Mouse (Mus musculus) liver, embryonic 13.5 days (tissue): ENCODE results near the gene Pramel7. TPM values are rescaled to one million over a fixed set of nuclear protein-coding genes. Genes with fewer than 3 reads are reported as not detected.

Source experiments
- ATAC-seq: fragments of 200-750 bp; cut with Nextera tagmentation; 2 replicates; pipeline ENCODE4 v1.8.0; 2017; ENCODE audit warnings: low read depth, mild to moderate bottlenecking, moderate number of reproducible peaks, moderate library complexity
- DNase-seq: peaks from one replicate; pipeline ENCODE4 v3.0.0; 2022
- H3K27ac ChIP-seq: fragments of 300-500 bp; sonication (generic); 2 replicates; pipeline ENCODE4 v1.5.1; 2015; ENCODE audit warnings: moderate library complexity, mild to moderate bottlenecking, inconsistent platforms
- H3K27me3 ChIP-seq: fragments of 300-500 bp; sonication (generic); 2 replicates; pipeline ENCODE4 v1.6.1; 2015; ENCODE audit warnings: mild to moderate bottlenecking, inconsistent platforms
- H3K36me3 ChIP-seq: fragments of 300-500 bp; sonication (generic); 2 replicates; pipeline ENCODE4 v1.6.1; 2015; ENCODE audit warnings: mild to moderate bottlenecking, inconsistent platforms
- H3K4me1 ChIP-seq: fragments of 300-500 bp; sonication (generic); replicated peaks from 2 replicates; pipeline ENCODE4 v1.6.1; 2015; ENCODE audit warnings: inconsistent platforms
- H3K4me2 ChIP-seq: fragments of 300-500 bp; sonication (generic); 2 replicates; pipeline ENCODE4 v1.6.1; 2015; ENCODE audit warnings: inconsistent platforms, mild to moderate bottlenecking, moderate library complexity
- H3K4me3 ChIP-seq: fragments of 300-500 bp; sonication (generic); replicated peaks from 2 replicates; pipeline ENCODE4 v1.5.1; 2015; ENCODE audit warnings: mild to moderate bottlenecking, inconsistent platforms
- H3K9ac ChIP-seq: fragments of 300-500 bp; sonication (generic); 2 replicates; pipeline ENCODE4 v1.6.1; 2015; ENCODE audit warnings: mild to moderate bottlenecking, inconsistent platforms
- H3K9me3 ChIP-seq: fragments of 300-500 bp; sonication (generic); replicated peaks from 2 replicates; pipeline ENCODE4 v1.6.1; 2016; ENCODE audit warnings: inconsistent platforms
- WGBS: fragments of 180-500 bp; shearing (Covaris S2); methylation state at CpG from one replicate; pipeline ENCODE4 v1.1.7; 2015; ENCODE audit not compliant: insufficient replicate concordance; 5-methylcytosine and 5-hydroxymethylcytosine counted together
- polyA plus RNA-seq: library from polyadenylated mRNA; unstranded; fragments of >200 nt; fragmentation: Nextera tagmentation; extraction: Ambion mirVana; gene quantifications from 2 replicates; pipeline ENCODE4 v1.2.1, GENCODE M21; 2015

Gene Pramel7
- polyA plus RNA-seq, 1 experiment from 2014 or later = not detected

GRCm38 (mm10) chr2:87481158-87481557, 15.7 kb downstream of the Pramel7 start:
- Histone ChIP-seq H3K9me3 (peaks cover 9% of the 10 kb centered on the region; the same call in 1 of the 2 replicates), H3K4me2 (no peak overlapping the region), H3K36me3 (no peaks in the 10 kb centered on the region), H3K27me3 (no peaks in the 10 kb centered on the region), H3K9ac (no peak overlapping the region), H3K4me1 (no peaks in the 10 kb centered on the region), H3K4me3 (no peak overlapping the region), H3K27ac (no peak overlapping the region)
- no peak for ATAC-seq
- DNase-seq = no peak
- WGBS = 67% methylated on average over 4 of the region's 4 CpGs

GRCm38 (mm10) chr2:87480207-87480606, 16.7 kb downstream of the Pramel7 start:
- H3K9ac ChIP-seq = no peak overlapping the region
- no peaks in the 10 kb centered on the region for H3K36me3 ChIP-seq
- DNase-seq (no peak), ATAC-seq (no peak)
- no peaks in the 10 kb centered on the region for H3K27me3 ChIP-seq
- H3K9me3 ChIP-seq = peaks cover 9% of the 10 kb centered on the region; the same call in 1 of the 2 replicates
- H3K4me3 ChIP-seq = no peak overlapping the region
- H3K4me1 ChIP-seq = no peaks in the 10 kb centered on the region
- H3K27ac ChIP-seq = no peak overlapping the region
- no peak overlapping the region for H3K4me2 ChIP-seq

- WGBS = 70% methylated on average over 4 of the region's 4 CpGs
Observed at GRCm38 (mm10) chr2:87461769-87462168, 35.1 kb downstream of the Pramel7 start.

GRCm38 (mm10) chr2:87453662-87454061, 43.2 kb downstream of the Pramel7 start, which contains the start of gene Olfr1126:
Gene Olfr1126 (plus strand): TSS chr2:87453962.
- Histone ChIP-seq H3K9ac (no peak within 1 kb of the TSS), H3K27ac (no peak within 1 kb of the TSS), H3K4me3 (no peak within 1 kb of the TSS), H3K36me3 (no peaks in the 10 kb centered on the region), H3K27me3 (no peaks in the 10 kb centered on the region), H3K4me1 (no peaks in the 10 kb centered on the region), H3K9me3 (no peaks in the 10 kb centered on the region), H3K4me2 (no peak within 1 kb of the TSS)
- DNase-seq = no peak
- no peak for ATAC-seq

More at GRCm38 (mm10) chr2:87461769-87462168, 35.1 kb downstream of the Pramel7 start:
- Histone ChIP-seq H3K4me3 (no peak overlapping the region), H3K9ac (no peak overlapping the region), H3K27me3 (no peaks in the 10 kb centered on the region), H3K9me3 (no peaks in the 10 kb centered on the region), H3K27ac (no peak overlapping the region), H3K36me3 (no peaks in the 10 kb centered on the region), H3K4me2 (no peak overlapping the region), H3K4me1 (no peaks in the 10 kb centered on the region)
- ATAC-seq (no peak), DNase-seq (no peak)

Other genes starting within 250 kb of the Pramel7 start
- not detected in 2 replicates for gene Olfr1115, start 249.1 kb downstream of the Pramel7 start, polyA plus RNA-seq
- gene Olfr1116, start 229.6 kb downstream of the Pramel7 start, polyA plus RNA-seq = not detected in 2 replicates
- not detected in 2 replicates for gene Olfr1118, start 189.5 kb downstream of the Pramel7 start, polyA plus RNA-seq
- gene Olfr1120, start 142.3 kb downstream of the Pramel7 start, polyA plus RNA-seq = not detected in 2 replicates
- not detected in 2 replicates for gene Olfr1121, start 127.2 kb downstream of the Pramel7 start, polyA plus RNA-seq
- not detected in 2 replicates for gene Olfr1122, start 111.2 kb downstream of the Pramel7 start, polyA plus RNA-seq
- gene Olfr1123, start 80.5 kb downstream of the Pramel7 start, polyA plus RNA-seq = not detected in 2 replicates
- 0.06 TPM in 1 of 2 replicates, not detected in the other for gene Olfr1124, start 66.8 kb downstream of the Pramel7 start, polyA plus RNA-seq
- not detected in 2 replicates for gene Olfr1126, start 43.1 kb downstream of the Pramel7 start, polyA plus RNA-seq
- not detected in 2 replicates for gene Pramel6, start 9.5 kb upstream of the Pramel7 start, polyA plus RNA-seq
- gene Olfr153, start 34.7 kb upstream of the Pramel7 start, polyA plus RNA-seq = not detected in 2 replicates
- gene Olfr1128, start 48.4 kb upstream of the Pramel7 start, polyA plus RNA-seq = not detected in 2 replicates
- gene Olfr1129, start 76.8 kb upstream of the Pramel7 start, polyA plus RNA-seq = not detected in 2 replicates
- not detected in 2 replicates for gene Olfr1130, start 109.1 kb upstream of the Pramel7 start, polyA plus RNA-seq
- not detected in 2 replicates for gene Olfr1131, start 130.0 kb upstream of the Pramel7 start, polyA plus RNA-seq
- not detected in 2 replicates for gene Olfr1132, start 140.4 kb upstream of the Pramel7 start, polyA plus RNA-seq
- gene Olfr1133, start 150.3 kb upstream of the Pramel7 start, polyA plus RNA-seq = not detected in 2 replicates
- not detected in 2 replicates for gene Olfr1134, start 161.4 kb upstream of the Pramel7 start, polyA plus RNA-seq
- gene Olfr1135, start 176.6 kb upstream of the Pramel7 start, polyA plus RNA-seq = not detected in 2 replicates
- not detected in 2 replicates for gene Olfr1136, start 196.9 kb upstream of the Pramel7 start, polyA plus RNA-seq
- gene Olfr1137, start 216.1 kb upstream of the Pramel7 start, polyA plus RNA-seq = not detected in 2 replicates
- not detected in 2 replicates for gene Olfr1138, start 242.9 kb upstream of the Pramel7 start, polyA plus RNA-seq
- not detected in 2 replicates for gene Olfr1140, start 246.7 kb upstream of the Pramel7 start, polyA plus RNA-seq